Mouse (Mus musculus) heart, embryonic 12.5 days (tissue): ENCODE results near the gene Sult1c1. TPM values are rescaled to one million over a fixed set of nuclear protein-coding genes. Genes with fewer than 3 reads are reported as not detected.
"Not testable (repeated sequence)": the region's sequence is repeated elsewhere in the genome, so short reads cannot be mapped to it uniquely, and the experiment has no call there.

Experiments used
- ATAC-seq: fragments of 200-750 bp; cut with Nextera tagmentation; 2 replicates; pipeline ENCODE4 v1.8.0; 2017; ENCODE audit warnings: moderate TSS enrichment, moderate library complexity; ENCODE audit not compliant: insufficient number of reproducible peaks, low FRiP score
- H3K27ac ChIP-seq: fragments of 300-500 bp; sonication (generic); 2 replicates; pipeline ENCODE4 v1.5.1; 2016; ENCODE audit warnings: mild to moderate bottlenecking, moderate library complexity; ENCODE audit not compliant: poor library complexity, severe bottlenecking
- H3K27me3 ChIP-seq: fragments of 300-500 bp; sonication (generic); replicated peaks from 2 replicates; pipeline ENCODE4 v1.6.1; 2016; ENCODE audit warnings: mild to moderate bottlenecking, moderate library complexity
- H3K36me3 ChIP-seq: fragments of 300-500 bp; sonication (generic); 2 replicates; pipeline ENCODE4 v1.6.1; 2016; ENCODE audit warnings: mild to moderate bottlenecking, moderate library complexity
- H3K4me1 ChIP-seq: fragments of 300-500 bp; sonication (generic); replicated peaks from 2 replicates; pipeline ENCODE4 v1.6.1; 2016; ENCODE audit warnings: mild to moderate bottlenecking
- H3K4me2 ChIP-seq: fragments of 300-500 bp; sonication (generic); 2 replicates; pipeline ENCODE4 v1.6.1; 2016; ENCODE audit warnings: mild to moderate bottlenecking, moderate library complexity
- H3K4me3 ChIP-seq: fragments of 300-500 bp; sonication (generic); 2 replicates; pipeline ENCODE4 v1.5.1; 2016; ENCODE audit warnings: mild to moderate bottlenecking
- H3K9ac ChIP-seq: fragments of 300-500 bp; sonication (generic); 2 replicates; pipeline ENCODE4 v1.6.1; 2016; ENCODE audit warnings: mild to moderate bottlenecking, moderate library complexity
- H3K9me3 ChIP-seq: fragments of 300-500 bp; sonication (generic); replicated peaks from 2 replicates; pipeline ENCODE4 v1.6.1; 2016; ENCODE audit warnings: mild to moderate bottlenecking, moderate library complexity
- WGBS: fragments of 180-500 bp; shearing (Covaris S2); methylation state at CpG from one replicate; pipeline ENCODE4 v1.1.7; 2016; 5-methylcytosine and 5-hydroxymethylcytosine counted together
- polyA plus RNA-seq: library from polyadenylated mRNA; unstranded; fragments of >200 nt; fragmentation: Nextera tagmentation; extraction: Ambion mirVana; gene quantifications from 2 replicates; pipeline ENCODE4 v1.2.1, GENCODE M21; 2016

Sult1c1 gene
- not detected in 2 replicates for polyA plus RNA-seq

DNA sequence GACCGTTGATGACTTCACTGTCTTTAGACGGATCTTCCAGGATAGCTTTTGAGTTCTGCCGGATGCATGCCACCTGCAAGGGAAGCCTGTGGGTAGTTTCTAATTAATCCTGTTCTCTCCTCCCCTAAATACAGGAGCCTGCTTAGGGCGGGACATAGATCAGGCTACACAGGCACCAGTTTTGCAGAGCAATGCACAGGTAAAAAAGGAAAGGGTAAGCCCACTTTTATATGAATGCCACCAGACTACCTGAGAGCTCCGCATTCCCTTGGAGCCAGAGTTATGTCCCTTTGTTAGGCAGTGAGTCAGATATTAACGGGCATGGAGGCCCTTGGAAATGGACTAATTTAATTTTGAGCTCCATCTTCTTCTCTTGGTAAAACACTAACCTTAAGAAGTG lies at the start of gene Sult1c1:
Gene Sult1c1 (minus strand): TSS at position 101 of the 400 bp plus-strand sequence.
- Histone ChIP-seq H3K9me3 (no peaks in the 10 kb centered on the region), H3K4me2 (no peak within 1 kb of the TSS)
- WGBS: 86% methylated on average over 6 of the region's 6 CpGs

DNA sequence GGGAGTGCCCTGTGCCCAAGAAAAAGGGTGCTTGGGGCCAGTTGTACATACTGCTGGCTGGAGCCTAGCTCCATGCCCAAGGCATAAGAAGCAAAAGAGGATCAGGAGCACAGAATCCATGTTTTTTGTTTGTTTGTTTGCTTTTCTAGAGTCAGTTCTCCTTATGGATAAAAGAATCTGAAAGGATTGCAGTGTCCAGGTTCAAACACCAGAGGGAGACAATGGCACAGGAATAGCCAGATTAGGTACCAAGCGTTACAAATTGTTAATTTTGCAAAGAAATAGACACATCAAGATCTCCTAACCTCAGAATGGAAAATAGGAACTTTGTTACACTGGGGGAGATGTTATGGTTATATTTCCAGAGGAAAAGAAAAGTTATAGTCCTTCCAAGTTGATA lies 23.7 kb upstream of the Sult1c1 start:
- 7% methylated on average over 1 of the region's 1 CpGs for WGBS
- H3K9me3 ChIP-seq: 0 out of 2 replicates have a peak, but pooled peaks cover 4% of the 10 kb centered on the region

More for the DNA sequence above, at the start of gene Sult1c1:
- Histone ChIP-seq H3K9ac (no peak within 1 kb of the TSS), H3K27ac (no peak within 1 kb of the TSS), H3K4me3 (no peak within 1 kb of the TSS), H3K27me3 (no peaks in the 10 kb centered on the region), H3K36me3 (no peaks in the 10 kb centered on the region), H3K4me1 (no peaks in the 10 kb centered on the region)
- ATAC-seq: no peak

DNA sequence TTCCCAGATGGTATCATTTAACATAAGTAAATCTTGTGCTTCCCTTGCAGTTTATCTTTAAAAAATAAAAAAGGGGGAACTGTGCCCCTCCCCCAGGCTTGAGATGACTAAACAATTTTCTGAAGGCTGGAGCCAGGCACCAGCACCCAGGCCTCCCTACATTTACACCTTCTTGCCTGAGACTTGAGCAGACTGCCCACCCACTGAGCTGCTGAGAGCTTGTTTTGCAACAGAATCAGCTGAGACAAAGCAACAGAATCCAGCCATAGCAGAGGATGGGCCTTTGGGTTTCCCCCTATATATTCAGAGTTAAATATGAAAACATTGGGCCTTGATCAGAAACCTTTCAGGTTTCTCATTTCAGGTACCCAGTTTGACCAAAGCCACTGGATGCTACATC lies 20.7 kb upstream of the Sult1c1 start:
- H3K27me3 ChIP-seq: no peaks in the 10 kb centered on the region
- no peak for ATAC-seq
- no peak overlapping the region for H3K9ac ChIP-seq

More for the DNA sequence above, 23.7 kb upstream of the Sult1c1 start:
- ATAC-seq: no peak
- H3K4me3 ChIP-seq: no peak overlapping the region
- no peaks in the 10 kb centered on the region for H3K36me3 ChIP-seq
- no peak overlapping the region for H3K4me2 ChIP-seq
- H3K4me1 ChIP-seq: no peaks in the 10 kb centered on the region
- H3K27ac ChIP-seq: no peak overlapping the region
- H3K27me3 ChIP-seq: no peaks in the 10 kb centered on the region
- H3K9ac ChIP-seq: no peak overlapping the region

DNA sequence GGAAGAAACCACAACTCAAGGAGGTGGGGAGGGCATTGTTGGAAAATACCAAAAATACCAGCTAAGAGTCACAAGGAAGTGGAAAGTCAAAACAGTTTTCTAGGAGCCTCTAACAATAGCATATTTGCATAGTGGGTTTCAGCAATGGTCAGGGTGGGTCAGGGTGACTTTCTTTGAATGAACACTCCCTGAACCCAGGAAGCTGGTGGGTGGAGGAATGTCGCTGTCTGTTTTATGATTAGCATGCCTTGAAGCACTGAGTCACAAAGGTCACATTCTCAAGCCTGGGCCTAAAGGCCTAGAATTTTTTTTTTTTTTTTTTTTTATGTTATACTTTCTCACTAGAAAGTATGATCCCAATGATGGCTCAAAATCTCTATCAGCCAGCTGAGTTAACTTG lies 20.1 kb upstream of the Sult1c1 start:
- not testable (repeated sequence) for H3K9me3 ChIP-seq, H3K27me3 ChIP-seq, H3K4me3 ChIP-seq, H3K4me2 ChIP-seq, H3K9ac ChIP-seq, ATAC-seq, H3K4me1 ChIP-seq, H3K36me3 ChIP-seq, H3K27ac ChIP-seq
- 61% methylated on average over 1 of the region's 1 CpGs for WGBS

More for the DNA sequence above, 20.7 kb upstream of the Sult1c1 start:
- Histone ChIP-seq H3K36me3 (no peaks in the 10 kb centered on the region), H3K9me3 (no peaks in the 10 kb centered on the region), H3K4me2 (no peak overlapping the region), H3K27ac (no peak overlapping the region), H3K4me3 (no peak overlapping the region), H3K4me1 (no peaks in the 10 kb centered on the region)

DNA sequence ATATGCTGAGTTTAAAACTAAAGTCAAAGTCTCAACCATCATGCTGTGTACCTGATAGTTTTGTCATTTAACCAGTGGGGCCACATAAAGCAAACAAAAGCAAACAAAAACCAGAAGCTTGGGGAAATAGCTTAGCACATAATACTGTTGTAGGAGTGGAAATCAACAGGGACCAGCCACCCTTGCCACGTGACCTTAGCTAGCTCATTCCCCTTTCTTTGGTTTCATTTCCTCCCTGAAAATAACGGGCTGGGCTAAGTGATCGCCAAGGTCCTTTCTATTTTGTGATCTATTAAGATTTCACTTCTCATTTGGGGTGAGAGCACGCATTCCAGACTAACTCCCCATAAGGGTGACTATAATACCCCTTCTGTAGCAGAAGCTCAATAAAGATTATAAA lies 13.0 kb upstream of the Sult1c1 start:
- ATAC-seq: no peak
- Histone ChIP-seq H3K36me3 (no peaks in the 10 kb centered on the region), H3K27me3 (no peaks in the 10 kb centered on the region), H3K4me1 (no peaks in the 10 kb centered on the region), H3K4me2 (no peak overlapping the region), H3K9me3 (peaks cover 4% of the 10 kb centered on the region; the same call in 1 of the 2 replicates), H3K27ac (no peak overlapping the region), H3K4me3 (no peak overlapping the region), H3K9ac (no peak overlapping the region)
- WGBS: 72% methylated on average over 4 of the region's 4 CpGs

DNA sequence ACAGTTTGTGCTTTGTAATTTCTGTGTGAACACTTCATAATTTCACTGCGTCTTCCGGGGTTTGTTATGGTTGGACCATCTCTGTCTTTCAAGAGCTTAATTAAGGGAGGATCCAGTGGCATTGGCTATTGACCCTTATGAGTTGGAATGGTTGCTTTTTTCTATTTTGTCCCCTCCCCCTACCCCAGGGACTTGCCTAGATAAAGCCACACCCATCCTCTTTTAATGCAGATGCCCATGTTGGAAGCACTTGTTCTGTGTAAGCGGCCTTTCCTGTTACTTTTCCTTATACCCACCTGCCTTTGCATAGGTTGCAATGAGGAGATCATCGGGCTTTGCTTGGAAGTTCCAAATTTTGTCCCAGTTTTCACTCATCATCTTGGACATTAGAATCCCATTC lies 16.9 kb downstream of the Sult1c1 start:
- no peaks in the 10 kb centered on the region for H3K36me3 ChIP-seq
- 73% methylated on average over 4 of the region's 4 CpGs for WGBS
- H3K4me3 ChIP-seq: no peak overlapping the region
- no peak overlapping the region for H3K9ac ChIP-seq
- H3K27me3 ChIP-seq: no peaks in the 10 kb centered on the region
- no peak for ATAC-seq
- H3K4me2 ChIP-seq: no peak overlapping the region
- H3K9me3 ChIP-seq: no peaks in the 10 kb centered on the region
- H3K4me1 ChIP-seq: no peaks in the 10 kb centered on the region
- H3K27ac ChIP-seq: no peak overlapping the region

DNA sequence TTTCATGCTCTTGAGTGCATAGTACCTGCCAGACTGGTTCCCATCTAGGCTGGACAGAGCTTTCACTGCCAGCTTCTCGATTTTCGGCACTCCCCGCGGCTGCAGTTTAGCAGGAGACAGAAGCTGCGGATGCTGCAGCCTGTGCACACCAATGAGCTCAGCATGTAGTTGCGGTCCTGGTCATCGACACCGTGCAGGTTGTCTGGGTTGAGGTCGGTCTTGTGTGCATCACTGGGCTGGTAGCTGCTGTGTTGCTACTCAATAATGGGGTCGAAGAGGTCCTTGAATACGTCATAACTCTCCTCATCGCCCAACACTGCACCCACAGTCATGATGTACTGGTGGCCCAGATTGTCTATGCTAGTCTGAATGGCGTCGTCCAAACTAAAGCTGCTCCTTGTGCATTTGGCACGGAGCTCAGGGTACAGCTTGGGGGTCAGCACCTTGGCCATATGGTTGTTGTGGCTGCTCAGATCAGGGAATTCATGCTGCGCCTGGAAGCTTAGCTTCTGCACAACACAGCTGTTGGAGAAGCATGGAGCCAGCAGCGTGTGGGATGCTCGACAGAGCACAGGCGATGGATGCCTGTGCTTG lies 48.8 kb downstream of the Sult1c1 start:
- Histone ChIP-seq H3K36me3 (no peaks in the 10 kb centered on the region), H3K9ac (no peak overlapping the region), H3K4me2 (no peak overlapping the region), H3K27ac (no peak overlapping the region), H3K9me3 (peaks cover 14% of the 10 kb centered on the region), H3K4me1 (no peaks in the 10 kb centered on the region), H3K4me3 (no peak overlapping the region), H3K27me3 (no peaks in the 10 kb centered on the region)
- 82% methylated on average over 19 of the region's 19 CpGs for WGBS
- ATAC-seq: no peak

DNA sequence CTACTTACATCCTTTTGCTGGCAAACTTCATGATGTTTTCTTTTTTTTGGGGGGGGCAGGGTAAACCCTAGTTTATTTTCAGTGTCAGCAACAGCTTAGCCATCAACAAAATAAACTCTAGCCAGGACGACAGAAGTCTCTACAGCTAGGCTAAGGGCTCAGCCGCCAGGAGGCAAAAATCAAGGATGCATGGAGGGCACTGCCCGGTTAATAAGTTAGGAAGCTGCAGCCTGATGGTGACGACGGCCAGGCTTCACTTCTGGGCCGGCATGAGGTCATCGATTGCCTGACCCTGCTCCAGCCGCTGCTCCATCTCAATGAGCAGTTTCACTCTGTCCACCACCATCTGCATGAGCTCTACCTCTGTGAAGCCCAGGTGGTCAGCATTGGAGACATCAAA lies 49.7 kb downstream of the Sult1c1 start:
- H3K36me3 ChIP-seq: no peaks in the 10 kb centered on the region
- H3K4me1 ChIP-seq: no peaks in the 10 kb centered on the region
- no peak overlapping the region for H3K27ac ChIP-seq
- no peaks in the 10 kb centered on the region for H3K27me3 ChIP-seq
- peaks cover 14% of the 10 kb centered on the region for H3K9me3 ChIP-seq
- H3K9ac ChIP-seq: no peak overlapping the region
- H3K4me2 ChIP-seq: no peak overlapping the region
- no peak overlapping the region for H3K4me3 ChIP-seq
- WGBS: 81% methylated on average over 8 of the region's 8 CpGs
- ATAC-seq: no peak

Other genes starting within 250 kb of the Sult1c1 start
- not detected in 2 replicates for gene Sult1c2, start 144.3 kb downstream of the Sult1c1 start, polyA plus RNA-seq